Comparison of ENCODE assay signal across 8 mouse cellular contexts in genomic region chr1:127204817-127205485, GRCm38 (mm10). TPM values are rescaled to one million over a fixed set of nuclear protein-coding genes. Genes with fewer than 3 reads are reported as not detected.
DNase-seq lines count a peak whose midpoint lies in the region; ATAC-seq and TF ChIP-seq lines count a peak whose summit lies in the region.

Gene Mgat5, plus strand, starts transcription at chr1:127205015.

- H3K4me3 ChIP-seq in CH12.LX (replicated peaks in 1 of 3; ENCODE audit: low read depth in 2 of 3, low read length in 2 of 3, poor library complexity in 1 of 3): peak within 1 kb of the TSS; percentile 68 to 88 (median 71)
- H3K4me3 ChIP-seq in forebrain, embryonic 11.5 days (ENCODE audit: low read depth, low read length): peak within 1 kb of the TSS; percentile 74
- H3K4me3 ChIP-seq in heart, postnatal 0 days (ENCODE audit: low read depth, low read length): peak within 1 kb of the TSS; percentile 93
- H3K4me3 ChIP-seq in liver, embryonic 16.5 days (ENCODE audit: low read depth, low read length): peak within 1 kb of the TSS; percentile 68
- H3K4me3 ChIP-seq in neural tube, embryonic 13.5 days: peak within 1 kb of the TSS; percentile 92
- H3K4me3 ChIP-seq in testis, adult 2 months (ENCODE audit: control insufficient read depth, low read depth, low read length): peak within 1 kb of the TSS; percentile 86

- peak within 1 kb of the TSS; percentile 66 for H3K27ac ChIP-seq in CH12.LX (ENCODE audit: insufficient read depth, low read depth)
- H3K27ac ChIP-seq in forebrain, embryonic 11.5 days (ENCODE audit: low read depth, low read length): peak within 1 kb of the TSS; percentile 93
- H3K27ac ChIP-seq in heart, postnatal 0 days (ENCODE audit: low read depth): peak within 1 kb of the TSS; percentile 95
- H3K27ac ChIP-seq in liver, embryonic 16.5 days (ENCODE audit: low read length): peak within 1 kb of the TSS; percentile 82
- H3K27ac ChIP-seq in neural tube, embryonic 13.5 days (replicated peaks): peak within 1 kb of the TSS; percentile 95
- peak within 1 kb of the TSS; percentile 50 for H3K27ac ChIP-seq in testis, adult 2 months (ENCODE audit: control insufficient read depth, insufficient read depth, low read depth, low read length)

- H3K9me3 ChIP-seq in CH12.LX (replicated peaks; ENCODE audit: low read length): no peaks in the 10 kb centered on the region
- H3K9me3 ChIP-seq in forebrain, embryonic 11.5 days (ENCODE audit: control insufficient read depth, low read length): no peaks in the 10 kb centered on the region
- H3K9me3 ChIP-seq in heart, postnatal 0 days (replicated peaks; ENCODE audit: control insufficient read depth, low read length): no peaks in the 10 kb centered on the region
- no peaks in the 10 kb centered on the region for H3K9me3 ChIP-seq in liver, embryonic 16.5 days (replicated peaks; ENCODE audit: control insufficient read depth, low read length)
- no peaks in the 10 kb centered on the region for H3K9me3 ChIP-seq in neural tube, embryonic 13.5 days

- ATAC-seq in forebrain, embryonic 11.5 days (replicated peaks; ENCODE audit: low FRiP score): peak; percentile 90
- ATAC-seq in heart, postnatal 0 days (ENCODE audit: insufficient read depth, low read depth): peak; percentile 92
- ATAC-seq in liver, embryonic 16.5 days (ENCODE audit: low read depth): peak; percentile 84
- peak; percentile 90 for ATAC-seq in neural tube, embryonic 13.5 days (ENCODE audit: low read depth)

- H3K36me3 ChIP-seq in CH12.LX (replicated peaks in 1 of 2; ENCODE audit: control insufficient read depth in 1 of 2, insufficient read depth in 1 of 2, low read length in 1 of 2): no peaks in the 10 kb centered on the region
- H3K36me3 ChIP-seq in forebrain, embryonic 11.5 days (ENCODE audit: control insufficient read depth, insufficient read depth, low read length): no peaks in the 10 kb centered on the region
- no peaks in the 10 kb centered on the region for H3K36me3 ChIP-seq in heart, postnatal 0 days (replicated peaks; ENCODE audit: control insufficient read depth, insufficient read depth, low read length)
- no peaks in the 10 kb centered on the region for H3K36me3 ChIP-seq in liver, embryonic 16.5 days (ENCODE audit: control insufficient read depth, insufficient read depth)
- no peaks in the 10 kb centered on the region for H3K36me3 ChIP-seq in neural tube, embryonic 13.5 days
- H3K36me3 ChIP-seq in testis, adult 2 months (ENCODE audit: control insufficient read depth, insufficient read depth, low read length): no peaks in the 10 kb centered on the region

- no peaks in the 10 kb centered on the region for H3K27me3 ChIP-seq in CH12.LX (replicated peaks)
- H3K27me3 ChIP-seq in forebrain, embryonic 11.5 days (ENCODE audit: control insufficient read depth, insufficient read depth, low read length): no peaks in the 10 kb centered on the region
- no peaks in the 10 kb centered on the region for H3K27me3 ChIP-seq in heart, postnatal 0 days (ENCODE audit: control insufficient read depth, insufficient read depth, low read length)
- no peaks in the 10 kb centered on the region for H3K27me3 ChIP-seq in liver, embryonic 16.5 days (ENCODE audit: control insufficient read depth, insufficient read depth, low read depth, low read length)
- H3K27me3 ChIP-seq in neural tube, embryonic 13.5 days: no peaks in the 10 kb centered on the region
- H3K27me3 ChIP-seq in testis, adult 2 months (ENCODE audit: control insufficient read depth, insufficient read depth, low read length): no peaks in the 10 kb centered on the region

- dilution Hi-C loops in CH12.LX (cut with MboI; ENCODE audit: extremely low pct_ligation_motif_present, extremely low pct_unique_long_range_greater_than_20kb, low sequenced_read_pairs): no loop called here

- H3K79me2 ChIP-seq in CH12.LX (replicated peaks; ENCODE audit: control insufficient read depth, extremely low read depth, insufficient read depth, poor library complexity, severe bottlenecking): no peaks in the 10 kb centered on the region

- under 1% methylated on average over 51 of the region's 51 CpGs for WGBS in forebrain, embryonic 11.5 days
- WGBS in heart, postnatal 0 days: under 1% methylated on average over 51 of the region's 51 CpGs
- under 1% methylated on average over 49 of the region's 51 CpGs for WGBS in liver, embryonic 16.5 days (ENCODE audit: insufficient replicate concordance)
- WGBS in neural tube, embryonic 13.5 days: under 1% methylated on average over 50 of the region's 51 CpGs

- H3K4me1 ChIP-seq in CH12.LX (ENCODE audit: control insufficient read depth in 1 of 2, insufficient read depth in 2 of 2): peaks cover 4 to 35% of the 10 kb centered on the region in 2 experiments
- H3K4me1 ChIP-seq in forebrain, embryonic 11.5 days (replicated peaks; ENCODE audit: control insufficient read depth, insufficient read depth, low read length): no peaks in the 10 kb centered on the region
- H3K4me1 ChIP-seq in heart, postnatal 0 days (ENCODE audit: control insufficient read depth, insufficient read depth): peaks cover 14% of the 10 kb centered on the region; the same call in 1 of the 2 replicates
- H3K4me1 ChIP-seq in liver, embryonic 16.5 days (ENCODE audit: control insufficient read depth, low read depth, low read length): peaks cover 3% of the 10 kb centered on the region; the same call in 1 of the 2 replicates
- peaks cover 41% of the 10 kb centered on the region for H3K4me1 ChIP-seq in neural tube, embryonic 13.5 days (replicated peaks)
- H3K4me1 ChIP-seq in testis, adult 2 months (ENCODE audit: control insufficient read depth, insufficient read depth, low read length): peaks cover 12% of the 10 kb centered on the region

- in situ Hi-C loops in CH12.LX (cut with MboI; ENCODE audit: low pct_ligation_motif_present, low pct_unique_long_range_greater_than_20kb, low sequenced_read_pairs): loop anchor here (5.0 to 25.0 kb wide), 3 partner anchors 100 to 482 kb away; partner anchors contain the start of gene Tmem163

- TF ChIP-seq POLR2A in CH12.LX (IDR thresholded peaks at IDR 0.05; ENCODE audit: low read depth, low read length): peak; percentile 66
- peak; percentile 59 for TF ChIP-seq POLR2A in testis, adult 2 months (IDR thresholded peaks at IDR 0.05; ENCODE audit: control insufficient read depth, low read depth, low read length)

- TF ChIP-seq RAD21 in CH12.LX (IDR thresholded peaks at IDR 0.05; ENCODE audit: low read depth, low read length): peak; percentile 63

- peak; percentile 86 for DNase-seq in CH12.LX (ENCODE audit: extremely low read depth)
- DNase-seq in c-Kit-positive CD71-positive TER-119-negative erythroid progenitor cells, embryonic 14.5 days (ENCODE audit: low read depth): peak; percentile 79
- peak; percentile 96 for DNase-seq in forebrain, embryonic 11.5 days (ENCODE audit: low spot score)
- DNase-seq in heart, postnatal 0 days (ENCODE audit: low spot score): peak; percentile 93
- peak; percentile 92 to 95 for DNase-seq in kidney, postnatal 4 days

- peak within 1 kb of the TSS; percentile 55 for H3K9ac ChIP-seq in CH12.LX (ENCODE audit: insufficient read depth, low read depth)
- H3K9ac ChIP-seq in forebrain, embryonic 11.5 days (ENCODE audit: low read length): peak within 1 kb of the TSS; percentile 74
- H3K9ac ChIP-seq in heart, postnatal 0 days (replicated peaks; ENCODE audit: low read depth, low read length): peak within 1 kb of the TSS; percentile 73
- H3K9ac ChIP-seq in liver, embryonic 16.5 days (ENCODE audit: low read depth, low read length): peak within 1 kb of the TSS; percentile 62
- peak within 1 kb of the TSS; percentile 91 for H3K9ac ChIP-seq in neural tube, embryonic 13.5 days

- TF ChIP-seq EP300 in CH12.LX (IDR thresholded peaks at IDR 0.05; ENCODE audit: low read length): no peak
- no peak for TF ChIP-seq EP300 in heart, postnatal 0 days (IDR thresholded peaks at IDR 0.05; ENCODE audit: low read depth)

- H3K4me2 ChIP-seq in CH12.LX (ENCODE audit: insufficient read depth, low read depth, poor library complexity, severe bottlenecking): peak within 1 kb of the TSS; percentile 97
- peak within 1 kb of the TSS; percentile 95 for H3K4me2 ChIP-seq in forebrain, embryonic 11.5 days (ENCODE audit: low read depth, low read length, severe bottlenecking)
- H3K4me2 ChIP-seq in heart, postnatal 0 days (ENCODE audit: low read depth, low read length): peak within 1 kb of the TSS; percentile 84
- peak within 1 kb of the TSS; percentile 91 for H3K4me2 ChIP-seq in liver, embryonic 16.5 days (ENCODE audit: low read depth, low read length)
- H3K4me2 ChIP-seq in neural tube, embryonic 13.5 days: peak within 1 kb of the TSS; percentile 91

- TF ChIP-seq CTCF in CH12.LX (conservative IDR thresholded peaks at IDR 0.05 in 1 of 2, IDR thresholded peaks at IDR 0.05 in 1 of 2; ENCODE audit: low read depth in 2 of 2, low read length in 2 of 2): peak in 1 of 2 experiments; percentile 69; a peak in 2 of 4 replicates
- TF ChIP-seq CTCF in heart, postnatal 0 days (IDR thresholded peaks at IDR 0.05; ENCODE audit: low read depth): peak; percentile 23; the same call in 1 of the 2 replicates
- TF ChIP-seq CTCF in testis, adult 2 months (IDR thresholded peaks at IDR 0.05; ENCODE audit: control insufficient read depth, insufficient read depth, insufficient replicate concordance, low read depth, low read length): no peak

TF ChIP-seq in CH12.LX, 34 proteins besides CTCF, POLR2A, EP300 and RAD21 (continues in another document):
- TF ChIP-seq ZMIZ1 (IDR thresholded peaks at IDR 0.05; ENCODE audit: low read depth, low read length) (no peak; the same call in 1 of the 2 replicates), PAX5 (IDR thresholded peaks at IDR 0.05; ENCODE audit: low read length) (no peak), POLR2AphosphoS2 (IDR thresholded peaks at IDR 0.05; ENCODE audit: low read depth, low read length) (no peak), IRF4 (IDR thresholded peaks at IDR 0.05; ENCODE audit: low read depth, low read length) (0 out of 2 replicates have a peak, but pooled peaks have one; percentile 33), USF2 (conservative IDR thresholded peaks at IDR 0.05; ENCODE audit: low read depth, low read length) (no peak), SIN3A (IDR thresholded peaks at IDR 0.05; ENCODE audit: low read length) (peak; percentile 59), JUN (IDR thresholded peaks at IDR 0.05; ENCODE audit: insufficient read depth, low read depth, low read length) (no peak), ZKSCAN1 (IDR thresholded peaks at IDR 0.05; ENCODE audit: borderline replicate concordance, low read depth, low read length) (no peak)

RNA-seq across cellular contexts. Expression of gene Mgat5, which starts in this region (rescaled TPM):
- 6.0 and 8.8 TPM in 2 replicates for total RNA-seq in CH12.LX (2012; rRNA removed)
- total RNA-seq in CH12.LX (2014; rRNA removed): 6.1 and 6.6 TPM in 2 replicates
- 5.9 and 6.0 TPM in 2 replicates for polyA plus RNA-seq in CH12.LX (2012; ENCODE audit: insufficient read length, low read depth)
- 6.6 and 7.3 TPM in 2 replicates for polyA plus RNA-seq in forebrain, embryonic 11.5 days (2014; fragmentation: Nextera tagmentation; extraction: Ambion mirVana)
- total RNA-seq in heart, postnatal 0 days (2014; rRNA removed; ENCODE audit: low replicate concordance): 11.2 and 14.6 TPM in 2 replicates
- 2.1 and 2.4 TPM in 2 replicates for polyA plus RNA-seq in heart, postnatal 0 days (2015; fragmentation: Nextera tagmentation; extraction: Ambion mirVana)
- polyA plus RNA-seq in liver, embryonic 16.5 days (2015; fragmentation: Nextera tagmentation; extraction: Ambion mirVana): 0.83 and 0.98 TPM in 2 replicates
- polyA plus RNA-seq in neural tube, embryonic 13.5 days (2015; fragmentation: Nextera tagmentation; extraction: Ambion mirVana): 11.0 and 11.2 TPM in 2 replicates
- polyA plus RNA-seq in testis, adult 2 months (2012; rRNA removed): 15.7 and 16.2 TPM in 2 replicates

Comparison
In these comparisons a context has a peak if more than half of its experiments do, and no peak if none do; other contexts are left out.
1. Peak in every context shown above with its lines: DNase-seq, ATAC-seq, H3K4me3 ChIP-seq and H3K27ac ChIP-seq.
2. Peak in ATAC-seq, H3K4me3 ChIP-seq, H3K27ac ChIP-seq, H3K9ac ChIP-seq and H3K4me2 ChIP-seq in liver, embryonic 16.5 days; RNA of the gene not detected or under 1 TPM.